Mouse (Mus musculus) monocyte, adult 2 months (primary cell): ENCODE results near the gene Kat8.
"Not testable (repeated sequence)": the region's sequence is repeated elsewhere in the genome, so short reads cannot be mapped to it uniquely, and the experiment has no call there.

Source experiments
- DNase-seq, 2 experiments: peaks; one replicate each; pipeline ENCODE4 v3.0.0; 2022; ENCODE audit warnings: low spot score in 2 of 2, low read depth in 1 of 2

The Kat8 gene

DNA sequence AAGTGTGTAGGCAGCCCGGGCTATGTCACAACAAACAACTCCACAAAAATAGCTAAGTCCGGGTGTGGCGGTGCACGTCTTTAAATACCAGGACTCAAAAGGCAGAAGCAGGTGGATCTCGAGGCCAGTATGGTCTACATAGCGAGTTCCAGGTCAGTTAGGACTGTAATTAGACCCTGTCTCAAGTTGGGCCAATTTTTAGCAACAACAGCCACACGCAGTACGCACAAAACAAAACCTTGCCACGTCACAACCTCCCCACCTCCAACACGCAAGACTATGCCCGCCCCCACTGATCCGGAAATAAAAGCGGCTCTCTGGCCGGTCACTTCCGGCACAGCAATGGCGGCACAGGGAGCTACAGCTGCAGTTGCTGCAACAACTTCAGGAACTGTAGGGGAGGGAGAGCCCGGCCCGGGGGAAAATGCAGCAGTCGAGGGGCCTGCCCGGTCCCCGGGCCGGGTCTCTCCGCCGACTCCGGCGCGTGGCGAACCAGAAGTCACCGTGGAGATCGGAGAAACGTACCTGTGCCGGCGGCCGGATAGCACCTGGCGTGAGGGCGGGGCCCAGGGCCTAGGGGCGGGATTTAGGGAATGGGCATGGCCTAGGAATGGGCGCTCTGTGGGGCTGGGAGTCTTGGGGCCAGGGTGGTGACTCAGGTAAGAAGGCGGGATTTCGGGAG is at the start of gene Kat8:
Gene Kat8, plus strand, starts transcription at position 327 of the 682 bp plus-strand sequence.
- DNase-seq = peak in 1 of 2 experiments; percentile 70

DNA sequence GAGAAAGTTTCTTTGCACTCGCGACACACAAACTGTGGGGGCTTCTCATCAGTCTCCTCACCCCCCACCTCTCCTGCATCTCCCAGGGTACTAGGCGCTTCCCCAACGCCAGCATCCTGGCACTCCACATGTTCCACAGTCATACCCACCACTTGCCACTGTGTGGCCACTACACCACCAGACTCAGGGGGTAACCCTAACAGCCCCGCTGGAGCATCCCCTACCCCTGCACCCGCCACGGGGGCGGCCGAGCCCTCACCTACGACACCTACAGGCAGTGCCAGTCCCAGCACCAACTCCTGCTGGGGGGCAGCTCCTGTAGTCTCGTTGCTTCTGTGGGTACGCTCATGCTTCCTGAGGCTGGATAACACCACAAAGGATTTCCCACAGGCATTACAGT is 45.9 kb upstream of the Kat8 start:
- no peak for DNase-seq

DNA sequence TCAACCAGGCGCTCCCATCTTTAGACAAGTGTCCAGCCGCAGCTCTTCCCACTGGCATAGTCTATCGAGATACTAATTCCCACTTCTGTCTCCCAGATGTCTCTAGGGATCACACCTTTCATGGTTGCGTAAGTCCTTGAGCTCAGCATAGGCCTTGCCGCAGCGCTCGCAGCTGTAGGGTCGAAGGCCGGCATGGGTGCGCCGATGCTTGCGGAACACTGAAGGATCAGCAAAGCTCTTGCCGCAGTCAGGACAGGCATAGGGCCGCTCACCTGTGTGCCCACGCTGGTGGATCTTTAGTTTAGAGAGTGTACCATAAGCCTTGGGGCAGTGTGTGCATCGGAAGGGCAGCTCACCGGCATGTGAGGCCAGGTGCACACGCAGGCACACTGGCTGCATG is 44.7 kb upstream of the Kat8 start:
- no peak for DNase-seq

DNA sequence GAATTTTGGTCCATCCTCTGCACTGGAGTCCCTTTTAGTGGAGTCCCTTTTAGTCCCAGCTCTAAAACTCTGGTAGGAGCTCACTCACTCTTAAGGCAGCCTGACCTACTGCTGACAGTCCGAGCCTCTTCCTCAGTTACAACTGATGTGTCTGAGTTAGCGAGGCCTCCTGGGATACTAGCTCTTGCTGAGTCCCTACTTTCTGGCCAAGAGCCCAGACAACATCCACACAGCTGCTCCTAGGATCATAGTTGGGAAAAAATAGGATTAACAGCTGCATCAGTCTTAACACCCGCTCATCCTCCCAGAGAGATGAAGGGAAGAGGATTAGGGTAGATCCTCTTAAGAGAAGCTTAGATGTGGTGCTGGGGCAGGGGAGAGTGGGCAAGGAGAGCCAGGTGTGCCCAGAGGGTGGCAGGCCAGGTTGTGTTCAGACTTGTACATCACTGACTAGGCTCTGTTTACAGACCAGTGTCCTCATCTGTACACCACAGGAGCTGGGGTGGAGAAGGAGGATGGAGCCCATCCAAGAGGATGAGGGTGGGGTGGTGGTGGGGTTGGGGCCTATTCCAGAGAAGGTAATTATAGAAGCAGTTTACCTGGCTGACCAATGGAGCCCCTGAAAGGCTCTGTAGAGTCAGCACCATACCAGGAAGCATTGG is 43.0 kb upstream of the Kat8 start:
- DNase-seq = no peak

DNA sequence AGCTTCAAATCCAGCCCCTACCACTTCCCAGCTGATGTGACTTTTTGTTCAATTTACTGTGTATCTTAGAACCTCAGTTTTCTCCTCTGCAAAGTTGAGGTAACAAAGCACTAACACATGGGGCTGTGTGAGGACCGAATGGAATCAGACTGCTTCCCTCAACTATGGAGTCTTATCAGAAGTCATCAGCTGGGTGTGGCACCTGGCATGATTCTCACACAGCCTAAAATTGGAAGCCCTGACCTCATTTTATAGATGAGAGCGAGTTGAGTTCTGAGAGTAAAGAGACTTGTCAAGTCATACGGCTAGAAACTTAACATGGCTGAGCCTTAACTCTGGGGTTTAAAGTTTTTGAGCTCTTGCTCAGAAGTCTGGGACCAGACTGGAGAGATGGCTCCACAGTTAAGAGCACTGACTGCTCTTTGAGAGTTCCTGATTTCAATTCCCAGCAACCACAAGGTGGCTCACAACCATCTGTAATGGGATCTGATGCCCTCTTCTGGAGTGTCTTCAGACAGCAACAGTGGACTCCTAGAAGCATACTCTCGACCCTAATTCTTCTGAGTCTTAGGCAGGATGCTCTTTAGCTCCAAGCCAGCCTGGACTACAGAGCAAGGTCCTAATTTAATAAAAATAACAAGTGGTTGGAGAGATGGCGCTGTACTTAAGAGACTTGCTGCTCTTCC is 42.0 kb upstream of the Kat8 start:
- no peak for DNase-seq

DNA sequence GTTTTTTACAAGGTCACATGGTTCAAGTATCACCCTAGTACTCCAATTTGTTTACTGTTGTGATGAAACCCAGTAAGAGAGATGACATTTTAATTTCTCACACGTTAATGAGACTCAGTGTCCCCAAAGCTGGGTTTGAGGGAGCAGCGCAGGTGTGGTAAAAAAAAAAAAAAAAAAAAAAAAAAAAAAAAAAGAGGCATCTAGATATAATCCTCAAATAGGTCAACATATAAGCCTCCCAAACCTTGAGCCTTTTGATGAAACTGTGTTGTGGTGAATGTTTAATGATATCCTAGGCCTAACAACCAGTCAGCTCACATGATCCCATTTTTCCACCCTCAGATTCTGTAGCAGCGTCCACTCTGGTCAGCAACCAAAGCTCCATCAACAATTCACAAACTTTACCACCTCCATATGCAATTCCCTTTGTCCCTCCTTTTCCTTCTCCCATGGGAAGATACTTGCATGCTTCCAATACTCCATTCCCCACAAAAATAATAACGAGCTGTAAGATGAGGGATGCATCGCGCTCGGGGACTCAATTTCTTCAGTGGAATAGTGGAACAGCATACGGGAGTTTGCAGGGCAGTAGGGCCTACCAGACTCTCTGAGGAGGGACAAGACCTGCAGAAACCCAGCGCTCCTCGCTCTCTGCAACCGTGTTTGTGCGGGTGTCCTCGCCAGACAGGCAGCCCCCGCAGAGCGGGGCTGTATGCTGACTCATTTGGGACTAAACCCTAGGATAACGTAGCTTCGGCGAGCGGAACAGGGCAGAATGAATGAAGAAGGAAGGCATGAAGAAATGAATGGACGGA is 37.3 kb upstream of the Kat8 start:
- DNase-seq = no peak

DNA sequence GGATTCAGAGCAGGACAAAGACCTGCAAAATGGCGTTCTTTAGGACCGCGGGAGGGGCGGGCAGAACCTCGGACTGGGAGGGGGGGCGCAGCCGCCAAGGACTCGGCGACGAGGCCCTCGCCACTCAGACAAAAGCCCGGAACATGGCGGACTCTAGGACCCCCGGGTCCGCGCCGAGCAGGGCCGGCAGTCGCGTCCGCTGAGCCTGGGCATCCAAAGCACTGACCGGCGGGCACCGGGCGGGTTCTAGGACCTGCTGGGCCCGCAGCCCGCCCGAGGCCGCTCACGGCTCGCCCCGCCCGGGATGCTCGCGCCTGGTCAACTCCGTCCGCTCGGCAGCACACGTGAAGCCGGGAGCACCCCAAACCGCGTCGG is 36.7 kb upstream of the Kat8 start:
- peak; percentile 66 to 79 for DNase-seq

DNA sequence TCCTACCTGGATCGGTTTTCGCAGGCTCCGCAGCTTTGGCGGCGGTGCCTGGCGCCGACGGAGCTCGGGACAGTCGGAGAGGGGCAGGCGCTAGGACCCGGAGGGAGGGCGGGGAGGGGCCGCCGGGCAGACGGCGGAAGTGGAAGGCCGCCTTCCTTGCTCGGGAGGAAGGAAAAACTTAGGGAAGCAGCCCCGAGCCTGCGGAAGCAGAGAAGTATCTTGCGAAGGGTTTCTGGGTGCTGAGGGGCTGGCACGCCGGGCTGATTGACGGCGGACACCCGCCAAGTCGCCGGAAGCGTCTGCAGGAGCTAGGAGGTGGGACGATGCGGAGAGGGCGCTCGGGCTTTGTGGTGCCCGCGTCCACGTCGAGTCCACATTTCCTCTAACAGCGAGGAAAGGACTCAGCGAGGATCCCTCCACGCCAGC is 36.3 kb upstream of the Kat8 start, which contains the start of gene Zfp646:
Gene Zfp646, plus strand, starts transcription at position 181 of the 426 bp plus-strand sequence.
- DNase-seq = peak; percentile 56 to 58

DNA sequence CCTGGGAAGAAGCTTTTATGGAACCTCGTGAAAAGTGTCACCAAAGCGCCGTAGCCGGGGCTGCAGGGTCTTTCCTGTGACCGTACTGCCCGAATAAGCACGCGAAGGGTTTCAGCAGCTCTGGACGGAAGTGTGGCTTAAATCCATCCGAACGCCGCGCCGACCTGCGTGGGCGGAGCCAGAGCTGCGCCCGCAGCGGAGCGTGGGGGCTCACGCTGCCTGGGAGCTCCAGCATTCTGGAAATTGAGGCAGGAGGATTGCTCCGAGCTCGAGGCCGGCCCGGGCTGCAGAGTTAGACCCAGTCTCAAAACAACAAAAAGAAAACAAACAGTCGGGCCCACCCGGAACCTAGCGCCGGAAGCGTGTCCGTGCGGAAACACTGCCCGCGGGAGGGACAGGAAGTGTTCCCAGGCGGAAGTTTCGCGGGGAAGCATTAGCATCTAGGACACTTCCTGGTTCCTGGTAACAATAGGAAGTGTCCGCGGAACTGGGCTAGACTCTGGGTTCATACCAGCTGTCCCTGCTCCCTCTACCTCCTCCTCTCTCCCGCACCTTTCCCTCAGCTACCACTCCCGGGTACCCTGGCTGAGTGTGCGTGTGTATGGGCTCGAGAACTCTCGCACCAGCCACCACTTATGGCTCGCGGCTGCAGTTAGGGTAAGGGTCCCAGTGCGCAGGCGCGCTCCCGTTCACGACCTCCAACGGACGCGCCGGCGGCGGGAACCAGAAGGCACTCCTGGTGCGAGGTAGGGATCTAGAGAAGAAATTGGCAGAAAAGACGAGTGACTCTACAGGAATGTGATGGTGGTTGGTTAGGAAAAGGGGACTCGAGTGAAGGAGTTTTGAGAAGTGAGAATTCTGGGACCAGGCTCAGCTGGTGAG is 35.6 kb upstream of the Kat8 start, which contains the start of gene Zfp668:
Gene Zfp668, minus strand, starts transcription at position 362 of the 882 bp plus-strand sequence.
- DNase-seq = peak; percentile 68 to 82

DNA sequence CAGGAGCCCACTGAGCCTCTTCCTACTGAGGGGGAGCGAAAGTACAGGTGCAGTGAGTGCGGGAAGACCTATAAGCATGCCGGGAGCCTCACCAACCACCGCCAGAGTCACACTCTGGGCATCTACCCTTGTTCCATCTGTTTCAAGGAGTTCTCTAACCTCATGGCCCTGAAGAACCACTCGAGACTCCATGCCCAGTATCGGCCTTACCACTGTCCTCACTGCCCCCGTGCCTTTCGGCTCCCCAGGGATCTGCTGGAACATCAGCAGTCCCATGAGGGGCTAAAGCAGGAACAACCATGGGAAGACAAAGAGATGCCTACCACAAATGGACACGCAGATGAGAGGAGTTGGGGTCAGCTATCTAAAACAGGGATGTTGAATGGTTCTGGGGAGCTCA is 33.0 kb upstream of the Kat8 start:
- no peak for DNase-seq

DNA sequence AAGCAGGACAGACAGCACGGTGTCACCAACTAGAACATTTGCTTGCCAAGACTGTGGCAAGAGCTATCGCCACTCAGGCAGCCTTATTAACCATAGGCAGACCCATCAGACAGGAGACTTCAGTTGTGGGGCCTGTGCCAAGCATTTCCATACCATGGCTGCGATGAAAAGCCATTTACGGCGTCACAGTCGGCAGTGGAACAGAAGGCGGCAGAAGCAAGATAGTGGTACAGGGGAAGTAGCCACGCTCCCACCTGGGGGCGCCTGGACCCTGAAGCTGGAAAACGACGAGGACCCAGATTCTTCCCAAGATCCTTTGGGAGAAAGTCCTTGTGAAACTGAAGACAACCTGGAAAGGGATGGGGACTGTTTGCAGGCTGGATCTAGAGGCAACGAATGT is 31.9 kb upstream of the Kat8 start:
- no peak for DNase-seq

DNA sequence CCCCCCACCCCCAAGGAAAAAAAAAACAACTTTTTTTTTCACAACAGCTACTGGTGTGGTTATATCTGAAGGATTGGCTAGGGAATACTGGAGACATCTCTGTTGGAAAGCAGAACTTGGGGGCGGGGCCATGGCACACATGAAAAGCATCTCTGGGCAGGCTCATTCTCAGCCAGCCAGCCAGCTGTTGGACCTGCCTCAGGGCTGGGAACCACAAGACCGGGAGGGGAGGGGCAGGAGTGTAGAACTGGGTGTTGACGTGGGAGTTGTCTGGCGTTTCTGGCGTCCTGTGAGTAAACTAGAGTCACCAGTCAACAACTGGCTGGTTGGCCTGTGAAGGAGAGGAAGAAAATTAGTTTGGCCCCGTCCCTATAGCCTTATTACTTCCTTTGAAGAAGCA is 26.4 kb upstream of the Kat8 start:
- DNase-seq = no peak

DNA sequence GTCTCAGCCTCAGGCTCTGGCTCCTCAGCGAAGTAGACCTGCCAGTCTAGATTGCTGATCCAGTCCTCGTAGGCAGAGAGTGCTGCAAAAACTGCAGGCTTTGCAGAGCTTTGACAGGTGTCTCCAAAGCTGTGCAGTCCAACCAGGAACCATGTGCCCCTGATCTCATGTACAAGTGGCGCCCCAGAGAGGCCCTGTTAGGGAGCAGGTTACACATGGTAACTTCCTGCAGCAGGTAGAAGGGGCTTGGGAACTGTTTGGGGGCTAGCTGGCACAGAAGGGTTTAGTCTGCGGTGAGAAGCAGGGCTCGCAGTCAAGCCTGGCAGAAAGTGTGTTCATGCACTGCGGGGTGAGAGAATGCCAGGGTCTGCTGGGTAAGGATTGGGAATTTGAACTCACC is 25.8 kb upstream of the Kat8 start:
- DNase-seq = no peak

DNA sequence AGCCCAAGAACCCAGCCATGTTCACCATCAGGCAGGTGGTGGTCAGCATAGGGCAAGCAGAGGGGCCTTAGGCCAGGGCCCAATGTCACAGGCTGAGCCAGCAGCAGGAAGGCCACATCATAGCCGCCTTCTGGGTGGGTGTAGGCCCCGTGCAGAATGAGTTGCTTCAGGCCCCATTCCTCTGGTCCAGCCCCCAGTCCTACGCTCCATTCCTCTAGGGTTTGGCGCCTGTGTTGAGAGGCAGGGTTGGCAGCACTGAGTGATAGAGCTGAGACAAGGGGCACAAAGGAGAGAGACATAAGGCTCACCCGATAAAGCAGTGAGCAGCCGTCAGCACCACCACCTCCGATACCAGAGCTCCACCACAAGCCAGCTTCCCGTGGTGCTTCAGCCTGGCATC is 25.1 kb upstream of the Kat8 start:
- no peak for DNase-seq

DNA sequence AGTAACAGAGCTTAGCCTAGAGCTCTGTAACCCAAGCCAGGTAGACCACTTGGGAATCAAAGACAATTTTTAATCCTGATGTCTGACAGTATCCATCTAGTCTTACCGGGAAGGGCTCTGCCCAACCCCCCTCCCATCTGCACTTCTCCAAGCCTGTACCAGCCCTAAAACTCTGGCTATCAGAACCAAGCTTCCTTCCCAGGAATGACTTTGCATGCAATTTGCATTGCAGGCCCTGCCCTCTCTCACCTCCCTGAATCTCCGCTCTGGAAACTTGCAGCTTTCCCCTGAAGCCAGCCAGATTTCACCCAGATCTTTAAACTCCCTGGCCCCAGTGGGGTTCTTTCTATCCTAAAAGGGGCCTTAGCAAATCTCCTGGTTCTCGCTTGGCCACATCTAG is 24.5 kb upstream of the Kat8 start:
- no peak for DNase-seq

DNA sequence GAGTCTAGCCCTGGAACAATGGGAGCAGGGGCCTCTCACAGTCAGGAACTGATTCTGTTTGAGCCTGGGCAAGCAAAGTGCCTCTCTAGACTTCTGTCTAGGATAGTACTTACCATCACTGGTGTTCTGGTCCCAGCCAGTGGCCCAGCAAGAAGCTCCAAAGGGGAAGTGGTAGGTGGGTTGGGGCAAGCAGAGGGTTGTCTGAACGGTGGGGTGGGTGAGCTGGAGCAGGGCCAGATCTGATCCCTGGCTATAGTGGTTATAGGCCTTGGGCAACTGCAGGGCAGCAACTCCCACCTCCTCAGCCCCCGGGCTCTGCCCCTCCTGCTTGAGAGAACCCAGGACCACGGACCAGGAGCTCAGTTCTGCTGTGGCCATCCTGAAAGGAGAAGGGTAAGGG is 23.5 kb upstream of the Kat8 start:
- DNase-seq = no peak

DNA sequence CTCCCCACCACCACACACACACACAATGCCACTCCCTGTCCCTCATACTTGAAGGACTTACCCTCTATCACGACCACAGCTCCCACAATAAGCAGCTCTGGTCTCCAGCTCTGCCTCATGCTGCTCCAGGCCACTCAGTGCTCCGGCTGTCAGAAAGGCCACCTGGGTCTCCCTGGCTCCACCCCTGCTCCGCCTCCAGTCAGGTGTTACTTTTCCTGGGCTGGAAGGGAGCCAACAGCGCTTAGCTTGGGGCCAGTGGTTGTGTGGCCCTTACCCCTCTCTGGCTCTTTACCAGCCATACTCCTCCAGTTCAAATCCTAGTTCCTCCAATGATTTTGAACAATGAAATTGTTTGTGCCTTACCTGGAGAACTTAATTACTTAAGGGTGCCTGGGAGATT is 21.5 kb upstream of the Kat8 start, which contains the start of gene Prss53:
Gene Prss53, minus strand, starts transcription at position 173 of the 400 bp plus-strand sequence.
- no peak for DNase-seq

DNA sequence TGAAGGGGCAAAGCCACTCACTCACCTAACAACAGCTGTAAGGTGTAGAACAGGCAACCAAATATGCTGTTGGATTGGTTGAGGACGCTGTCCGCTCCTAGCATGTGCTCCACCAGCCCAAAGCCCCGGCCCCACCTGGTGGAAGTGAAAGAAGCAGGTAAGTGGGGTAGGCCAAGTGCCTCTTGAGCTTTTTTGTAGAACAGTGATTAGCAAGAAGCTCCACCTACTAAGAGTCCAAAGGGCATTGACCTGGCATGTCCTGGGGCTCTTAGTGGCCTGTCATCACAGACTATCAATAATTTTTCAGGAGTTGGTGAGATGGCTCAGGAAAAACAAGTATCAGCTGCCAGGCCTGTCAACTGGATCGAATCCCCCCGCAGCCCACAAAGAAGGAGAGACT is 17.8 kb upstream of the Kat8 start:
- DNase-seq = no peak

DNA sequence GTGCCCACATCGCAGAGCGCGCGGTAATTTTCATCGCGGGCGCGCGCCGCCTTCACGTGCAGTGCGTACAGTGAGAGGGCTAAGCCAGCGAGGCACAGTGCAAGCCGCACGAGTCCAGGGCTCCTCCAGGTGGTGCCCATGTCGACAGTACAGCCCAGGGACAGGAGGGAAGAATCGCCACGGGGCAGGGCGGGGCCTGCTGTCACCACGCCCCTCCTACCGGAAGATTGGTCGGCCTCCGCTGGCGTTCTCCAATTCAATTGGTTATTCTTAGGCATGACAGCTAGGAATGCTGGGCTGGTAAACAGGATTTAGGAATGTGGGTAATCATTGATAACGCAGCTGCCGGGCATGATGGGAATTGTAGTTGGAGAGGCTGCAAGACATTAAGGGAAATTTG is 16.9 kb upstream of the Kat8 start, which contains the start of the genes Gm21974 and Vkorc1:
Gene Gm21974, minus strand, starts transcription at position 13 of the 400 bp plus-strand sequence.
Gene Vkorc1, minus strand, starts transcription at position 176 of the 400 bp plus-strand sequence.
- DNase-seq = peak; percentile 75 to 82

DNA sequence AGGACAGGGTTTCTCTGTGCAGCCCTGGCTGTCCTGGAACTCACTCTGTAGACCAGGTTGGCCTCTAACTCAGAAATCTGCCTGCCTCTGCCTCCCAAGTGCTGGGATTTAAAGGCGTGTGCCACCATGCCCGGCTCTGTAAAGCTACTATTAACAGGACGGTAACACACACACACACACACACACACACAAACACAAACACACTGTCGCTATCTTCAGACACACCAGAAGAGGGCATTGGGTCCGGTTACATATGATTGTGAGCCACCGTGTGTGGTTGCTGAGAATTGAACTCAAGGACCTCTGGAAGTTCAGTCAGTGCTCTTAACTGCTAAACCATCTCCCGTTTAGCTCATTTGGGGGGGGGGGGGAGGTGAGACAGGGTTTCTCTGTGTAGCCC is 16.4 kb upstream of the Kat8 start:
- DNase-seq = not testable (repeated sequence)
